Mouse (Mus musculus): Measurements from ENCODE around the gene Mesd. TPM values are rescaled to one million over a fixed set of nuclear protein-coding genes. Genes with fewer than 3 reads are reported as not detected.
"Not testable (repeated sequence)": the region's sequence is repeated elsewhere in the genome, so short reads cannot be mapped to it uniquely, and the experiment has no call there.

Gene Mesd
- total RNA-seq, 2 experiments from 2014 or later, result 71.5 to 75.5 TPM

- peak in 1 of 2 experiments; percentile 29 for DNase-seq (ENCODE audit: low spot score in 2 of 2)
These were observed 5.4 kb upstream of the Mesd start for GRCm38 (mm10) chr7:83878676-83879448.

GRCm38 (mm10) chr7:83882150-83882632 lies 2.1 kb upstream of the Mesd start:
- DNase-seq (ENCODE audit: low spot score in 2 of 2), result no peak

GRCm38 (mm10) chr7:83882633-83883275 lies 1.5 kb upstream of the Mesd start:
- DNase-seq (ENCODE audit: low spot score in 2 of 2), result peak; percentile 46 to 64

GRCm38 (mm10) chr7:83883276-83884020 lies 818 bp upstream of the Mesd start:
- DNase-seq (ENCODE audit: low spot score in 2 of 2), result peak in 1 of 2 experiments; percentile 55

GRCm38 (mm10) chr7:83884921-83885532 lies 761 bp downstream of the Mesd start:
- no peak for DNase-seq (ENCODE audit: low spot score in 2 of 2)

GRCm38 (mm10) chr7:83885835-83886234 lies 1.6 kb downstream of the Mesd start:
- DNase-seq (ENCODE audit: low spot score in 2 of 2), result no peak

GRCm38 (mm10) chr7:83886366-83887129 lies 2.3 kb downstream of the Mesd start:
- DNase-seq (ENCODE audit: low spot score in 2 of 2), result no peak

- DNase-seq (ENCODE audit: low spot score in 2 of 2), result no peak
These were observed 5.1 kb downstream of the Mesd start for GRCm38 (mm10) chr7:83889383-83889782.

- DNase-seq (ENCODE audit: low spot score in 2 of 2), result not testable (repeated sequence)
These were observed 5.7 kb downstream of the Mesd start for GRCm38 (mm10) chr7:83889946-83890345.

GRCm38 (mm10) chr7:83891433-83892332 lies 7.4 kb downstream of the Mesd start:
- peak; percentile 94 to 97 for DNase-seq (ENCODE audit: low spot score in 2 of 2)

GRCm38 (mm10) chr7:83892333-83892669 lies 8.0 kb downstream of the Mesd start:
- DNase-seq (ENCODE audit: low spot score in 2 of 2), result no peak

GRCm38 (mm10) chr7:83894348-83894747 lies 10.1 kb downstream of the Mesd start:
- no peak for DNase-seq (ENCODE audit: low spot score in 2 of 2)

GRCm38 (mm10) chr7:83896077-83896740 lies 11.9 kb downstream of the Mesd start:
- no peak for DNase-seq (ENCODE audit: low spot score in 2 of 2)

- no peak for DNase-seq (ENCODE audit: low spot score in 2 of 2)
These were observed 14.0 kb downstream of the Mesd start for GRCm38 (mm10) chr7:83898267-83898666.

GRCm38 (mm10) chr7:83900519-83900918 lies 16.3 kb downstream of the Mesd start:
- no peak for DNase-seq (ENCODE audit: low spot score in 2 of 2)

- DNase-seq (ENCODE audit: low spot score in 2 of 2), result no peak
These were observed 17.2 kb downstream of the Mesd start for GRCm38 (mm10) chr7:83901425-83901824.

- DNase-seq (ENCODE audit: low spot score in 2 of 2), result no peak
These were observed 18.3 kb downstream of the Mesd start for GRCm38 (mm10) chr7:83902296-83903145.

- DNase-seq (ENCODE audit: low spot score in 2 of 2), result no peak
These were observed 20.6 kb downstream of the Mesd start for GRCm38 (mm10) chr7:83904831-83905230.

All from layer of hippocampus, postnatal 10 days (tissue).